ENCODE assay signal across 18 mouse cellular contexts in the genomic region with DNA sequence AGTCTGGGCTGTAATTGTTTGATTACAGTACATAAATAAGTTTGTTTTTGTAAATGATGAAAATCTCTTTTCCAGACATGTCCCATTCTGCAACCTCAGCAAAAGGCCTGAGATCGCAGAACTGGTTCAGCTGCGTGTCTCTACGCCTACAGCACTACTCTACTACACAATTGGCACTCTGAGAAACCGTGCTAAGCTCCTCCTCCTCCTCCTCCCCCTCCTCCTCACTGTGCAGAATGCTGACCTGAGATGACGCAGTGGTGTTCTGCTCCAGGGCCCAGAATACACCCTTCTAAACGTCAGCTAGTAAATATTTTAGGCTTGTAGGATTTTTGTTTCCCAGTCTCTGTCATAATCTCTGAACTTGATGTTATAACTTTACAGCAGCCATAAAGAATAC.
"Had no signal": no experiment of that assay in that cellular context is flagged by ENCODE, and none has a peak within 500 bp of the region (broad histone marks: within the 10 kb centered on the region; RNA-seq: fewer than 3 reads in every experiment).

No protein-coding gene starts in this region.

- H3K36me3 ChIP-seq: kidney, embryonic 15.5 days; liver, embryonic 13.5 days; midbrain, embryonic 10.5 days; midbrain, embryonic 13.5 days; neural tube, embryonic 13.5 days had no signal

- H3K4me1 ChIP-seq: kidney, embryonic 15.5 days; liver, embryonic 13.5 days; midbrain, embryonic 10.5 days; midbrain, embryonic 13.5 days; neural tube, embryonic 13.5 days had no signal

- H3K4me3 ChIP-seq: kidney, embryonic 15.5 days; left cerebral cortex, adult 2 months; liver, embryonic 13.5 days; midbrain, embryonic 10.5 days; midbrain, embryonic 13.5 days; myocyte; neural tube, embryonic 13.5 days had no signal

- ATAC-seq: midbrain, embryonic 13.5 days; midbrain, embryonic 16.5 days had no signal

- DNase-seq: kidney, adult 2 months; kidney, postnatal 10 days; kidney, postnatal 36 days; layer of hippocampus, postnatal 36 days; liver, embryonic 13.5 days; lung, adult 2 months; lung, postnatal 14 days; lung, postnatal 4 days; retina, postnatal 1 day; thymus, adult 18-20 months; thymus, postnatal 14 days had no signal

- H3K27me3 ChIP-seq: kidney, embryonic 15.5 days; liver, embryonic 13.5 days; midbrain, embryonic 13.5 days; neural tube, embryonic 13.5 days had no signal

- H3K9me3 ChIP-seq: kidney, embryonic 15.5 days; liver, embryonic 13.5 days; midbrain, embryonic 10.5 days; midbrain, embryonic 13.5 days; neural tube, embryonic 13.5 days had no signal
